19 mouse cellular contexts compared by ENCODE assay signal in the genomic region with DNA sequence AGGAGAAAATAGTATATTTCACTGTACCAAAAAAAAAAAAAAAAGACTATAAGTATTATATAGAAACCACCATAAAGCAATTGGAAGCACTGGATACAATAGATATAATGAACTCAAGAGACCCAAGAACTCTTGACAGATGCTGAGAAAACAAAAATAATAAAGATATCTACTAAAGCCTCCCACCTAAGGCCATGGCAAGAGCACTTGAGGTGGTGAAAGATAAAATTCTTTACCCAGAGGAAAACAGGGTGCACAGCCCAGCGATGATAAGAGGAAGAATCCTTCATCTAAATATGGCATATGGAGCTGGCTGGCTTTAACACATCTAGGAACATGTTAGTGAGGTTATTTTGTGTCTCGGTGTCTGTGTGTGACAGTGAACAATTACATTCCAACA. TPM values are rescaled to one million over a fixed set of nuclear protein-coding genes. Genes with fewer than 3 reads are reported as not detected.
A peak's percentile ranks its signal among the peaks of the same experiment; 100 is the strongest.
DNase-seq lines count a peak whose midpoint lies in the region; ATAC-seq lines count a peak whose summit lies in the region.
"Had no signal": no experiment of that assay in that cellular context is flagged by ENCODE, and none has a peak within 500 bp of the region (broad histone marks: within the 10 kb centered on the region; RNA-seq: fewer than 3 reads in every experiment).

No protein-coding gene starts in this region.

- H3K9me3 ChIP-seq in heart, embryonic 15.5 days (replicated peaks), result no peaks in the 10 kb centered on the region
- H3K9me3 ChIP-seq in liver, embryonic 13.5 days (replicated peaks), result no peaks in the 10 kb centered on the region
- H3K9me3 ChIP-seq: G1E; limb, embryonic 13.5 days; midbrain, embryonic 10.5 days; neural tube, embryonic 15.5 days had no signal

- H3K36me3 ChIP-seq in heart, embryonic 15.5 days, result no peaks in the 10 kb centered on the region
- no peaks in the 10 kb centered on the region for H3K36me3 ChIP-seq in liver, embryonic 13.5 days
- H3K36me3 ChIP-seq: G1E; neural tube, embryonic 15.5 days had no signal

- no peak overlapping the region for H3K9ac ChIP-seq in heart, embryonic 15.5 days
- no peak overlapping the region for H3K9ac ChIP-seq in liver, embryonic 13.5 days
- H3K9ac ChIP-seq: limb, embryonic 13.5 days; neural tube, embryonic 15.5 days had no signal

- H3K27me3 ChIP-seq in heart, embryonic 15.5 days, result no peaks in the 10 kb centered on the region
- no peaks in the 10 kb centered on the region for H3K27me3 ChIP-seq in liver, embryonic 13.5 days
- H3K27me3 ChIP-seq: limb, embryonic 13.5 days; neural tube, embryonic 15.5 days had no signal

- H3K4me1 ChIP-seq in heart, embryonic 15.5 days (replicated peaks), result peaks cover 10% of the 10 kb centered on the region
- peaks cover 57% of the 10 kb centered on the region for H3K4me1 ChIP-seq in liver, embryonic 13.5 days (replicated peaks)
- H3K4me1 ChIP-seq: neural tube, embryonic 15.5 days had no signal

- WGBS in heart, embryonic 15.5 days, result 26% methylated on average over 2 of the region's 2 CpGs
- WGBS in liver, embryonic 13.5 days (ENCODE audit: insufficient replicate concordance), result 23% methylated on average over 2 of the region's 2 CpGs

- no peak for DNase-seq in heart, postnatal 10 days
- peak; percentile 76 for DNase-seq in MEL-GATA-1-ER (ENCODE audit: extremely low read depth, low read depth)
- peak; percentile 75 for DNase-seq in c-Kit-positive CD71-positive TER-119-positive erythroid progenitor cells, embryonic 14.5 days (ENCODE audit: low spot score)
- peak; percentile 64 for DNase-seq in liver, embryonic 13.5 days
- no peak for DNase-seq in frontal cortex, postnatal 14 days (ENCODE audit: low spot score in 2 of 2)
- DNase-seq in MN1 (ENCODE audit: low spot score), result no peak
- DNase-seq: adrenal gland, postnatal 14 days; cerebellum, adult 9-11 months; gastrocnemius, postnatal 36 days; kidney, adult 8-10 months; lung, postnatal 10 days; retina, postnatal 1 day had no signal

- ATAC-seq in heart, embryonic 15.5 days (replicated peaks; ENCODE audit: insufficient number of reproducible peaks, insufficient read depth, low FRiP score, low read depth), result 0 out of 2 replicates have a peak, but pooled peaks have one; percentile 39
- ATAC-seq in liver, embryonic 13.5 days (ENCODE audit: low read depth), result peak; percentile 97
- ATAC-seq: hindbrain, embryonic 16.5 days had no signal

- peak overlapping the region; percentile 31; the same call in 1 of the 2 replicates for H3K27ac ChIP-seq in heart, embryonic 15.5 days
- H3K27ac ChIP-seq in liver, embryonic 13.5 days, result peak overlapping the region; percentile 88
- H3K27ac ChIP-seq: limb, embryonic 13.5 days; midbrain, embryonic 10.5 days; neural tube, embryonic 15.5 days had no signal

- H3K4me3 ChIP-seq in heart, embryonic 15.5 days, result no peak overlapping the region
- no peak overlapping the region for H3K4me3 ChIP-seq in liver, embryonic 13.5 days (replicated peaks)
- H3K4me3 ChIP-seq: limb, embryonic 13.5 days; midbrain, embryonic 10.5 days; neural tube, embryonic 15.5 days had no signal

- intact Hi-C loops in heart, postnatal 10 days (cut with DNase I), result no loop called here

- H3K4me2 ChIP-seq in heart, embryonic 15.5 days, result peak overlapping the region; percentile 9; the same call in 1 of the 2 replicates
- 0 out of 2 replicates have a peak overlapping the region, but pooled peaks have one; percentile 3 for H3K4me2 ChIP-seq in liver, embryonic 13.5 days
- H3K4me2 ChIP-seq: limb, embryonic 13.5 days; neural tube, embryonic 15.5 days had no signal

RNA-seq across cellular contexts. Expression of a gene that starts 41.3 kb away (rescaled TPM):
- 4.0 and 4.8 TPM in 2 replicates for polyA plus RNA-seq in heart, embryonic 15.5 days (2015; fragmentation: Nextera tagmentation; extraction: Ambion mirVana)
- total RNA-seq in heart, postnatal 10 days (2021), result 10 to 100 TPM; 12.9 to 14.0 TPM
- 1.0 and 1.2 TPM in 2 replicates for polyA plus RNA-seq in liver, embryonic 13.5 days (2015; fragmentation: Nextera tagmentation; extraction: Ambion mirVana)

RNA-seq across cellular contexts. Expression of a gene that starts 53.2 kb away (rescaled TPM):
- polyA plus RNA-seq in heart, embryonic 15.5 days (2015; fragmentation: Nextera tagmentation; extraction: Ambion mirVana), result 30.6 and 34.9 TPM in 2 replicates
- 10 to 100 TPM; 67.4 to 70.1 TPM for total RNA-seq in heart, postnatal 10 days (2021)
- polyA plus RNA-seq in liver, embryonic 13.5 days (2015; fragmentation: Nextera tagmentation; extraction: Ambion mirVana), result 21.3 and 24.5 TPM in 2 replicates

RNA-seq across cellular contexts. Expression of a gene that starts 56.8 kb away (rescaled TPM):
- 10.2 and 11.6 TPM in 2 replicates for polyA plus RNA-seq in heart, embryonic 15.5 days (2015; fragmentation: Nextera tagmentation; extraction: Ambion mirVana)
- total RNA-seq in heart, postnatal 10 days (2021), result 1 to 10 TPM; 1.1 to 2.1 TPM
- 0.10 and 0.29 TPM in 2 replicates for polyA plus RNA-seq in liver, embryonic 13.5 days (2015; fragmentation: Nextera tagmentation; extraction: Ambion mirVana)
- total RNA-seq: adrenal gland, postnatal 14 days; G1E; layer of hippocampus, adult 18-20 months had no signal
- polyA plus RNA-seq: G1E; midbrain, embryonic 10.5 days had no signal

Comparison
In these comparisons a context has a peak if more than half of its experiments do, and no peak if none do; other contexts are left out.
1. DNase-seq: peak in MEL-GATA-1-ER (single experiment), c-Kit-positive CD71-positive TER-119-positive erythroid progenitor cells, embryonic 14.5 days (single experiment) and liver, embryonic 13.5 days (single experiment); none in heart, postnatal 10 days (0 of 2), frontal cortex, postnatal 14 days (0 of 2) and MN1 (single experiment).